Mouse (Mus musculus) frontal cortex, adult (tissue): Measurements from ENCODE around the gene Lpcat3.
A peak's percentile ranks its signal among the peaks of the same experiment; 100 is the strongest.
"Not testable (repeated sequence)": the region's sequence is repeated elsewhere in the genome, so short reads cannot be mapped to it uniquely, and the experiment has no call there.

Source experiments
- ATAC-seq: cut with Nextera tagmentation; 2 replicates; pipeline ENCODE4 v1.9.2; 2017; ENCODE audit warnings: mild to moderate bottlenecking, moderate library complexity, mixed read lengths; ENCODE audit not compliant: low TSS enrichment

Gene Lpcat3

GRCm38 (mm10) chr6:124676171-124676570, 13.3 kb downstream of the Lpcat3 start:
- ATAC-seq, result no peak

- no peak for ATAC-seq
These were observed 15.9 kb downstream of the Lpcat3 start for GRCm38 (mm10) chr6:124678769-124679168.

DNA sequence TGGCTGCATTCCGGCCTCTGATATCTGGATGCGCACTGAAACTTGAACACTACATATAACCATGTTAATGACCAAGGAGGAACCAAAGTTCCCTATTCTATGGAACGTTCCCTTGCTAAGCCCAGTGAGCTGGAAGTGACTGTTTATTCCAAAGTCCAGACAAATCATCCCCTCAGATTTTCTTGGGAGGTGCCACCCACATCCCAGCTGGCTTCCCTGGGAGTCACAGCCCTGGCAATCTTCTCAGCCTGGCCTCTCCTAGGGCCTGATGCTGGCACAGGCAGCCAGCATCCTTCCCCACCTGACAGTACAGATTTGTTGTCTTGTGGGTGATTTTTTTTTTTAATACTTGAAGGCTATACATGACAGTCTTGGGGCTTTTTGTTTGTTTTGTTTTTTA, 16.7 kb downstream of the Lpcat3 start:
- peak; percentile 65 for ATAC-seq

GRCm38 (mm10) chr6:124682291-124682690, 19.5 kb downstream of the Lpcat3 start:
- not testable (repeated sequence) for ATAC-seq

DNA sequence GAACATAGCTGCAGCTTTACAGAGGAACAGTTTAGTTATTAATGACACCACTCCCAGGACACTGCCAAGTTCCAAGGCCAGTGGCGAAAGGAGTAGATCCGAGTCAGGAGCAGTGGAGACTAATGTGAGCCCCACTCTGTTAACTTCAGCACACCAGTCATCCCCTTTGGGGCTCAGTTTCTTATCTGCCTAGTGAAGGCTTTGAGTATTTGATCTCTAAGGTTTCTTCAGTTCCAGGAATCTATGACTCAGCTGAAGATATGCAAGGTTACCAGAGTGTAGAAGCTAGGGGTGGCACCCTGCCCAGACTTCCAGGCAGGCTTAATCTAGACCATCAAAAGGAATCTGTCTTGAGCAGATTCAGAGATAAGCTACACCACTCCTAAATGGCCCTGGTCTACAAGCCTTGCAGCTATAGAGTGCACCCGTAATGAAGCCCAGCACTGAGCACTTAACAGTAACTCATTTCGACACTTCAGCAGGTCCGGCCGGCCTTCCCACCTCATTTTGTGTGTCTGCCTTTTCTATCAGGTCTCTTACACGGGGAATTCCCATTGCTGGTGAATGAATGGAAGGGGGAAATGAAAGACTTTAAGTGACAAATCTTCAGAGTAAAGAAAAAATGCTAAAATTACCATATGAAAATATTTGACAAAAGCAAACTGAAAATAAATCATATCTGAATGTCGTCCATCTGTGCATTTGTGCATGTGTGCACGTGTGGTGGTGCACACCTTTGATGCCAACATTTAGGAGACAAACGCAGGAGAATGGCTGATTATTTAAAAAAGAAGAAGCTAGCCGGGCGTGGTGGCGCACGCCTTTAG, 21.0 kb downstream of the Lpcat3 start:
- peak; percentile 76 for ATAC-seq

DNA sequence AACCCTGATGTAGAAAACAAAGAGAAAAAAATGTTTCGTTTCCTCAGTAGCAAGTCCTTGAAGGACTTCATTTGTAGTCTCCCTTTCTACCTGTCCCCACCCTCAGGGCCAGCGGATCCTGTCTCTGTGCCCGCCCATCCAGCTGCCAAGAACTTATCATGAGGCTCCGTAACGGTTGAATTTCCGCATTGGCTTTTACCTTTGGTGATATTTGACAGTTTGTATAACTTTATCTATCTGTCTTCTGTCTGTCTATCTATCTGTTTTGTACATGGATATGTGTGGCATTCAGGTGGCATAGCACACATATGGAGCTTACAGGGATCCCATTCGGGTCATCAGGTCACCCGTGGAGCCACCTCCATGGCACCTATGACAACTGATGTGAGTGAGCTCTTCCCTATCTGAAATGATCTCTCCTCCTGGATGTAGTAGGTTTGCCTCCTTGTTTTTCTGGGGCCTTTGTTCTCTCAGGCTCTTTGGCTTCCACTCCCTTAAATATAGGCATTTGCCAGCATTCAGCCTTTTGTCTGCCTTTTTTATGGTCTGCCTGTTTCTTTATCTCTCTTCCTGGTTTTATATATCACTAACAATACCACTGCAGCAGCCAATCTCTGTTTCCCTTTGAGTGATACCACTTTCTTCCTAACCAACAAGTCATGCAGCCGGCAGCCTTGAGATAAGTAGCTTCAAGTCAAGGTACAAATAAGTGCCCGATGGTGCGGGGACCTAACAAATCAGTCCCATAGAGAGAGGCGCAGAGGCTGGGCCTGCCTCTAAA, 23.0 kb downstream of the Lpcat3 start:
- no peak for ATAC-seq

- not testable (repeated sequence) for ATAC-seq
These were observed 23.8 kb downstream of the Lpcat3 start for GRCm38 (mm10) chr6:124686644-124687043.

GRCm38 (mm10) chr6:124688151-124688758, 25.4 kb downstream of the Lpcat3 start:
- ATAC-seq, result no peak

DNA sequence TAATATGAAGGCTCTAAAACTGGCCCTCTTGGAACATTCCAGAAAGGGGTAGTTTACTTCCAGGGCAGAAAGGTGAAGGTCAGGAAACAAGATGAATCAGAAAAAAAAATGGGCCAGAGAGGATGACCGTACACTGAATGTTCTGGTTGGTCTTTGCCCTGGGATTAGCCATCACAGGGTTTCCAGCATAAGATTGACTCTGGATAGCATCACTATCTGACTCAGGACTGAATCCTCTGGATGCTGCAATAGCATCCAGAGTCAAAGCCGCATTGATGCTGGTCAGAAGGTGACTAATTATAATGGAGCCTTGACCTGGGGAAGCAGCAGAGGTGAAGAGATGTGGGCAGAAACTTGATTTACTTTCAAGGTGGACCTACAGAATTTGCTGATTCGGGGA, 26.2 kb downstream of the Lpcat3 start:
- no peak for ATAC-seq

- ATAC-seq, result no peak
These were observed 27.7 kb downstream of the Lpcat3 start for GRCm38 (mm10) chr6:124690517-124690916.

- ATAC-seq, result no peak
These were observed 30.6 kb downstream of the Lpcat3 start for GRCm38 (mm10) chr6:124693243-124693981.

DNA sequence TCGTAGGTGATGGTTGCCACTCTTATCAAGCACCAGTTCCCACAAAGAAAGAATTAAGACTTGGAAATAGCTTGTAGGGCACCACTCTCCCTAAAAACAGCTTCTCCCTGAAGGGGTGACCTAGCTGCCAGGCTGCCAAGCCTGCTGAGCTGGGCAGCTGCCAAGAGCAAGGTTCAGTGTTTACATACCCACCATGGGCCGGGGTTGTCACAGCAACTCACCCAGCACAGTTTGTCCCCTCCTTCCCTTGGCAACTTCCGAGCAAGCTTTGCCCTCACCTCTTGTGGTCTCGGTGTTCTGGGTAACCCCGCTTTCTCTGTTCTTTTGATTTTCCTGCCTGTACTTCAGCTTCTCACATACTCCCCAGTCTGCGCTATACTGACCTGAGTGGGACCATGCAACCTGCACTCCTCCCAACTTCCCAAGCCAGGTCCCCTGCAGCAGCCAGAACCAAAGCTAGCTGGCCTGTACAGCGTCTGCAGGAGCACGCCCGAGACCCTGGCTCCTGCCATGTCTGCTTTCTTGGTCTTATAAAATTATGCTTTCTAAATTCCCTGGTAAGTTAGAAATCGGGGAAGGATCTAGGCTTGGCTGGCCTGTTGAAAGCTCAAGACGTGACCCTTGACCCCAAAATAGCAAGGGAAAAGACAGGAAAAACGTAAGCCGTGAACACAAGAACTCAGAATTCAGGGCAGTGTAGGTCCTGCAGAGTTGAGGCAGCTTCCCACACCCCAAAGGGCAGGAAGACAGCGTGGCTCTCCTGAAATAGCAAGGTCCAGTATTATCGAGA, 31.5 kb downstream of the Lpcat3 start:
- peak; percentile 42; the same call in 1 of the 2 replicates for ATAC-seq

- no peak for ATAC-seq
These were observed 33.8 kb downstream of the Lpcat3 start for GRCm38 (mm10) chr6:124696441-124697150.

GRCm38 (mm10) chr6:124698751-124699150, 35.9 kb downstream of the Lpcat3 start:
- ATAC-seq, result no peak

GRCm38 (mm10) chr6:124699366-124699765, 36.5 kb downstream of the Lpcat3 start:
- no peak for ATAC-seq

GRCm38 (mm10) chr6:124699962-124700610, 37.3 kb downstream of the Lpcat3 start:
- ATAC-seq, result peak; percentile 72

- ATAC-seq, result peak; percentile 35; the same call in 1 of the 2 replicates
These were observed 38.5 kb downstream of the Lpcat3 start for GRCm38 (mm10) chr6:124701338-124701737.

DNA sequence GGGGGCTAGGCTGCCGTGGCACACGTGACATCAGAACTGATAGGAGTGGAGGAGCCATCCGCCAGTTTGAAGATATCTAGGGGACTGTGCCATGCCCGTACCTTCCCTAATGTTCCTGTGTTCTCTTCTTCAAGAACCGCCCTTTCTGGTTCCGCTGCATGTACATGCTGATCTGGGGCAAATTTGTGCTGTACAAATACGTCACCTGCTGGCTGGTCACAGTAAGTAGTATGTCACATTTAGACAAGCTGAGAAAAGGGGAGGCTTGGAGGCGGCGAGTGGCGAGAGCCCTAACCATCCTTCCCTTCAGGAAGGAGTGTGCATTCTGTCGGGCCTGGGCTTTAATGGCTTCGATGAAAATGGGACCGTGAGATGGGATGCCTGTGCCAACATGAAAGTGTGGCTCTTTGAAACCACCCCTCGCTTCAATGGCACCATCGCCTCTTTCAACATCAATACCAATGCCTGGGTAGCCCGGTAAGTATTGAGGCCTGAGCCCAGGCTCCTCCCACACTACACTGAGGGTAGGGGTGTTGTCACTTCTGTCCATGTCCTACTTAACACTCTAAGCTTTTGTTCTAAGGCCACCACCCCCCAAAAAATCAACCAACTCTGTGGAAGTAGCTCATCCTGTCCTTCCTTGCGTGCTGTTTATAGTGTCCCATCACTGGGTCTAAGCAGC, 39.4 kb downstream of the Lpcat3 start:
- ATAC-seq, result peak; percentile 32; the same call in 1 of the 2 replicates

GRCm38 (mm10) chr6:124702784-124703103, 39.9 kb downstream of the Lpcat3 start:
- peak; percentile 58 for ATAC-seq
